Mouse (Mus musculus) forebrain, embryonic 15.5 days (tissue): Measurements from ENCODE around the gene Enox1. TPM values are rescaled to one million over a fixed set of nuclear protein-coding genes. Genes with fewer than 3 reads are reported as not detected.

Experiments used
- polyA plus RNA-seq: library from polyadenylated mRNA; unstranded; fragments of >200 nt; fragmentation: Nextera tagmentation; extraction: Ambion mirVana; gene quantifications from 2 replicates; pipeline ENCODE4 v1.2.1, GENCODE M21; 2015

The Enox1 gene
- polyA plus RNA-seq, 1 experiment from 2014 or later, result 67.5 TPM

Other genes with a start within 250 kb of the Enox1 start
- gene Ccdc122, start 120.0 kb upstream of the Enox1 start, polyA plus RNA-seq, result 0.57 and 0.66 TPM in 2 replicates
- 1.5 and 1.7 TPM in 2 replicates for gene Lacc1, start 119.9 kb upstream of the Enox1 start, polyA plus RNA-seq